ENCODE assay signal across 16 mouse cellular contexts in genomic region chr1:158161533-158161932, GRCm38 (mm10).
DNase-seq lines count a peak whose midpoint lies in the region; ATAC-seq and TF ChIP-seq lines count a peak whose summit lies in the region.
"Had no signal": no experiment of that assay in that cellular context is flagged by ENCODE, and none has a peak within 500 bp of the region (broad histone marks: within the 10 kb centered on the region; RNA-seq: fewer than 3 reads in every experiment).

No protein-coding gene starts in this region.

- no peak overlapping the region for H3K4me3 ChIP-seq in hindbrain, embryonic 12.5 days
- no peak overlapping the region for H3K4me3 ChIP-seq in midbrain, embryonic 13.5 days (replicated peaks)
- no peak overlapping the region for H3K4me3 ChIP-seq in lung, adult 2 months (replicated peaks; ENCODE audit: extremely low read depth, low read depth, low read length)
- H3K4me3 ChIP-seq: erythroblast, embryonic 14.5 days; heart, embryonic 10.5 days; lung, embryonic 15.5 days; stomach, embryonic 15.5 days had no signal

- H3K9me3 ChIP-seq in hindbrain, embryonic 12.5 days (replicated peaks) = no peaks in the 10 kb centered on the region
- H3K9me3 ChIP-seq in midbrain, embryonic 13.5 days = no peaks in the 10 kb centered on the region
- H3K9me3 ChIP-seq: heart, embryonic 10.5 days; lung, embryonic 15.5 days; stomach, embryonic 15.5 days had no signal

- WGBS in hindbrain, embryonic 12.5 days = 39% methylated on average over 6 of the region's 6 CpGs
- 11% methylated on average over 6 of the region's 6 CpGs for WGBS in midbrain, embryonic 13.5 days
- 69% methylated on average over 6 of the region's 6 CpGs for WGBS in lung, adult 2 months

- no peak overlapping the region for H3K27ac ChIP-seq in hindbrain, embryonic 12.5 days
- H3K27ac ChIP-seq in midbrain, embryonic 13.5 days = peak overlapping the region; percentile 40; the same call in 1 of the 2 replicates
- H3K27ac ChIP-seq: heart, embryonic 10.5 days; lung, embryonic 15.5 days; stomach, embryonic 15.5 days had no signal

- no peak for TF ChIP-seq POLR2A in lung, adult 2 months (IDR thresholded peaks at IDR 0.05; ENCODE audit: borderline replicate concordance, extremely low read depth, low read depth, low read length)

- H3K4me2 ChIP-seq in hindbrain, embryonic 12.5 days (replicated peaks) = no peak overlapping the region
- peak overlapping the region; percentile 24 for H3K4me2 ChIP-seq in midbrain, embryonic 13.5 days (replicated peaks)
- H3K4me2 ChIP-seq: lung, embryonic 15.5 days; stomach, embryonic 15.5 days had no signal

- no peak overlapping the region for H3K9ac ChIP-seq in hindbrain, embryonic 12.5 days
- H3K9ac ChIP-seq in midbrain, embryonic 13.5 days (replicated peaks) = no peak overlapping the region
- H3K9ac ChIP-seq: lung, embryonic 15.5 days; stomach, embryonic 15.5 days had no signal

- ATAC-seq in hindbrain, embryonic 12.5 days (ENCODE audit: low FRiP score) = peak; percentile 72
- peak; percentile 82 for ATAC-seq in midbrain, embryonic 13.5 days
- ATAC-seq in megakaryocyte, adult 5-6 weeks (ENCODE audit: poor library complexity, severe bottlenecking) = no peak

- H3K36me3 ChIP-seq in hindbrain, embryonic 12.5 days = no peaks in the 10 kb centered on the region
- no peaks in the 10 kb centered on the region for H3K36me3 ChIP-seq in midbrain, embryonic 13.5 days
- H3K36me3 ChIP-seq: G1E; heart, embryonic 10.5 days; lung, embryonic 15.5 days; stomach, embryonic 15.5 days had no signal

- no peak for TF ChIP-seq CTCF in lung, adult 2 months (IDR thresholded peaks at IDR 0.05; ENCODE audit: insufficient read depth, low read length)

- no peaks in the 10 kb centered on the region for H3K27me3 ChIP-seq in hindbrain, embryonic 12.5 days
- no peaks in the 10 kb centered on the region for H3K27me3 ChIP-seq in midbrain, embryonic 13.5 days
- H3K27me3 ChIP-seq: lung, embryonic 15.5 days; stomach, embryonic 15.5 days had no signal

- peak; percentile 6 to 8 for DNase-seq in right cerebral cortex, adult 2 months (ENCODE audit: low spot score in 2 of 2)
- DNase-seq in right cerebral cortex, adult 18-20 months = no peak
- DNase-seq in retina, postnatal 1 day = peak; percentile 69
- DNase-seq in lung, adult 2 months = no peak
- DNase-seq in urinary bladder, postnatal 36 days (ENCODE audit: low spot score in 2 of 2) = no peak
- DNase-seq: cerebellum, adult 18-20 months; heart, postnatal 36 days; kidney, adult 8-10 months had no signal

- H3K4me1 ChIP-seq in hindbrain, embryonic 12.5 days = peaks cover 9% of the 10 kb centered on the region; the same call in 1 of the 2 replicates
- H3K4me1 ChIP-seq in midbrain, embryonic 13.5 days (replicated peaks) = peaks cover 15% of the 10 kb centered on the region
- H3K4me1 ChIP-seq in lung, adult 2 months (ENCODE audit: control insufficient read depth, insufficient read depth, low read length) = no peaks in the 10 kb centered on the region
- H3K4me1 ChIP-seq: heart, embryonic 10.5 days; lung, embryonic 15.5 days; stomach, embryonic 15.5 days had no signal

Comparison
In these comparisons a context has a peak if more than half of its experiments do, and no peak if none do; other contexts are left out.
1. DNase-seq: peak in right cerebral cortex, adult 2 months (2 of 2) and retina, postnatal 1 day (single experiment); none in right cerebral cortex, adult 18-20 months (single experiment), lung, adult 2 months (single experiment) and urinary bladder, postnatal 36 days (0 of 2).